Mouse (Mus musculus) kidney, adult 2 months (tissue): ENCODE data around the gene E2f4.

Source experiments
- CTCF ChIP-seq: fragments of 200-500 bp; conservative IDR thresholded peaks from 2 replicates; pipeline ENCODE4 v1.5.1; 2011; ENCODE audit warnings: low read depth, mild to moderate bottlenecking, control low read depth, low read length, moderate library complexity, mixed read lengths; ENCODE audit not compliant: insufficient read depth, insufficient read length
- POLR2A ChIP-seq: fragments of 200-500 bp; IDR thresholded peaks from one replicate; pipeline ENCODE4 v1.6.1; 2011; ENCODE audit warnings: low read depth, low read length, control low read depth

DNA sequence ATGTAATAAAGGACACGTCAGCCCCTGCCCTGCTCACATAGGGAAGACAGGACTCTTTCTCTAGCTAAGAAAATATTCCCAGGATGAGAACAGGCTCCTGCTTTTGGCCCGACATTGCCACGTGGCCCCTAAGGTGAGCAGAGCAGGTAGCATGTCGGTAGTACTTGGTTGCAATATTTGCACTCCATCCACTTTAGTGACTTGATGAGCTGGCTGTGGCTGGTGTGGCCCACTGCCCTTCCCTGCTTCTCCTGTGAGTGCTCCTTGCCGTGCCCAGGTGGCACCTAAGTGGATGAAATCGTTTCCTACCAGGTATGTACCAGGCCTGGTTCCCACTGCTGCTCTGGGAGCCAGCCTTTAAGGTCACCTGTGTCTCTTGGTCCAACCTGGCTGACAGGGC is 45.5 kb upstream of the E2f4 start:
- TF ChIP-seq CTCF (no peak), POLR2A (no peak)
